Mouse (Mus musculus): Measurements from ENCODE around the gene Tshz2. TPM values are rescaled to one million over a fixed set of nuclear protein-coding genes. Genes with fewer than 3 reads are reported as not detected.

Gene Tshz2
- polyA plus RNA-seq, 1 experiment from 2014 or later, result 5.9 TPM

DNA sequence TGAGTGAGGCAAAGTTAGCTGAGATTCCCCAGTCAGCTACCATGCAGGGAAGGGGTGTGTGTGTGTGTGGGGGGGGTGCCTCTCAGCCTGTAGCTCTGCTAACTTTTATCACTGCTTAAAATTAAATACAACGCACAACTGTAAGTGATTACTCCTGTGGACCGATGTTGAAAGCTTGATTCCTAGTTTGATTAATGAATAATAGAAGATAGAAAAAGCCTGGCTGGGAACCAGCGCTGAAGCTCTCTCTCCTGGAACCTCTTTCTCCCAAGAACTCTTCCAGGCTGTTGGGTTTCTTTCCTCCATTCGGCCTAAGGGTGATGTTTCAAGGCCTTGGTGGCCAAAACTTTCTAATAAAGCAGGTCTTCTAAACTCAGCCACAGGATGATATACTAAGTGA is 3.6 kb downstream of the Tshz2 start:
- Histone ChIP-seq H3K36me3 (ENCODE audit: control insufficient read depth, insufficient read depth, low read length) (no peaks in the 10 kb centered on the region), H3K4me1 (ENCODE audit: control insufficient read depth, insufficient read depth, low read length) (peaks cover 24% of the 10 kb centered on the region), H3K27me3 (ENCODE audit: control insufficient read depth, insufficient read depth, low read length) (no peaks in the 10 kb centered on the region), H3K9ac (ENCODE audit: low read length) (no peak overlapping the region), H3K9me3 (ENCODE audit: control insufficient read depth, low read length) (no peaks in the 10 kb centered on the region), H3K4me3 (ENCODE audit: low read depth, low read length) (no peak overlapping the region), H3K4me2 (ENCODE audit: low read depth, severe bottlenecking) (peak overlapping the region; percentile 94), H3K27ac (replicated peaks; ENCODE audit: low read depth, low read length) (no peak overlapping the region)
- WGBS, result 49% methylated on average over 4 of the region's 4 CpGs
- DNase-seq (ENCODE audit: low spot score) (no peak), ATAC-seq (ENCODE audit: insufficient number of reproducible peaks, low FRiP score, low TSS enrichment, low read depth) (no peak)

DNA sequence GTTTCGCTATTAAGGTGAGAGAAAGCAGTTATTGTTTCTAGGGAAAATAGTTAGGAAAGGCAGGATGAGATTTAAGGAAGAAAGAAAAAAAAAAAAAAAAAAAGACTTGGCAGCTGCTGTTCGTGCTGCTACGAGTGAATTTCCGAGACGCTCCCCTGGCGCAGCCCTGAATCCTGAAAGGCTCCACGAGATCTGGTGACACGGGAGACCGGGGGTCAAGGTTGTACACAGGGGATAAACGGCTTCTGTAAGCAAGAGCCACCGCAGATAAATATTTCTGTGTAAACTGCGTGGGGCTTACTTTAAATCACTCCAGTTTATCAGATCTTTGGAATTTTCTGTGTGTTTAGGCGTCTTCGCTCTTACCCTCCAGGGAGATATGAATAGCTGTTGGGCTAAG is 8.7 kb downstream of the Tshz2 start:
- Histone ChIP-seq H3K9ac (ENCODE audit: low read length) (no peak overlapping the region), H3K27me3 (ENCODE audit: control insufficient read depth, insufficient read depth, low read length) (no peaks in the 10 kb centered on the region), H3K27ac (replicated peaks; ENCODE audit: low read depth, low read length) (no peak overlapping the region), H3K36me3 (ENCODE audit: control insufficient read depth, insufficient read depth, low read length) (no peaks in the 10 kb centered on the region), H3K4me1 (ENCODE audit: control insufficient read depth, insufficient read depth, low read length) (peaks cover 12% of the 10 kb centered on the region), H3K9me3 (ENCODE audit: control insufficient read depth, low read length) (no peaks in the 10 kb centered on the region), H3K4me3 (ENCODE audit: low read depth, low read length) (no peak overlapping the region), H3K4me2 (ENCODE audit: low read depth, severe bottlenecking) (no peak overlapping the region)
- ATAC-seq (ENCODE audit: insufficient number of reproducible peaks, low FRiP score, low TSS enrichment, low read depth) (no peak), DNase-seq (ENCODE audit: low spot score) (no peak)
- 75% methylated on average over 14 of the region's 14 CpGs for WGBS

DNA sequence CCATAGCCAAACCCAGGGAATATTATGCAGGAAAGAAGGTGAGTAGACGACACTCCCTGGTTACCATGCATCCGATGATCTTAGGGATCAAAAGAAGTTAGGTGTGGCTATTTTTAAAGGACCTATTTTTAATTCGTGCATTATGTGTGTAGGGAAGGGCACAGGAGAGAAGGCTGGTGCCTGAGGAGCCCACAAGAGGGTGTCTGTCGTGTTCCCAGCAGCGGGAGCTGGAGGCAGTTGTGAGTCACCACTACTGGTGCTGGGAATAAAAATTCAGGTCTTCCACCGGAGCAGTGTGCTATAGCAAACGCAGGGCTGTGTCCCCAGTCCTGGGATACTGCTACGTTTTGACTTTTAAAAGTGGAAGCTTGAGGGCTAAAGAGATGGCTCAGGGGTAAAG is 9.6 kb downstream of the Tshz2 start:
- 89% methylated on average over 8 of the region's 8 CpGs for WGBS
- H3K4me3 ChIP-seq (ENCODE audit: low read depth, low read length), result no peak overlapping the region
- peaks cover 6% of the 10 kb centered on the region; the same call in 1 of the 2 replicates for H3K4me1 ChIP-seq (ENCODE audit: control insufficient read depth, insufficient read depth, low read length)
- no peak overlapping the region for H3K4me2 ChIP-seq (ENCODE audit: low read depth, severe bottlenecking)
- no peaks in the 10 kb centered on the region for H3K27me3 ChIP-seq (ENCODE audit: control insufficient read depth, insufficient read depth, low read length)
- H3K36me3 ChIP-seq (ENCODE audit: control insufficient read depth, insufficient read depth, low read length), result no peaks in the 10 kb centered on the region
- no peak overlapping the region for H3K9ac ChIP-seq (ENCODE audit: low read length)
- DNase-seq (ENCODE audit: low spot score), result no peak
- no peak overlapping the region for H3K27ac ChIP-seq (replicated peaks; ENCODE audit: low read depth, low read length)
- ATAC-seq (ENCODE audit: insufficient number of reproducible peaks, low FRiP score, low TSS enrichment, low read depth), result no peak
- no peaks in the 10 kb centered on the region for H3K9me3 ChIP-seq (ENCODE audit: control insufficient read depth, low read length)

DNA sequence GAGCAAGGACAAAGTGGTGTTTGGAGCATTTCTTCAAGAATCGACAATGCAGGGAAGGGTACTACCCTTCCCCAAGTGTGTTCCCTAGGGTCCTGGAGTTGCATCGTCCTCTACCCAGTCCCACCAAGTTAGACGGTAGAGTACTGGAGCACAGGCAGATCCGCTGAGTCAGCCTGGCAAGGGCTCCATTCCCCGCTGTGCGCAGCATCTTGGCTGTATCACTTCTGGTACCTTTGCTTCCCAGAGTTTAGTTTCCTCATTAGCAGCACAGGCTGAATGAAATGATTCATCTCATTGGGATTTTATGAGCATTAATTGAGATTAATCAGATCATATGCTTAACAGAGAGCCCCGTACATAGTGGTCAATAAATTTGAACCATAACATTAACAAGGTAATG is 14.3 kb downstream of the Tshz2 start:
- no peak overlapping the region for H3K9ac ChIP-seq (ENCODE audit: low read length)
- no peaks in the 10 kb centered on the region for H3K9me3 ChIP-seq (ENCODE audit: control insufficient read depth, low read length)
- no peaks in the 10 kb centered on the region for H3K27me3 ChIP-seq (ENCODE audit: control insufficient read depth, insufficient read depth, low read length)
- ATAC-seq (ENCODE audit: insufficient number of reproducible peaks, low FRiP score, low TSS enrichment, low read depth) (no peak), DNase-seq (ENCODE audit: low spot score) (no peak)
- peaks cover 4% of the 10 kb centered on the region; the same call in 1 of the 2 replicates for H3K4me1 ChIP-seq (ENCODE audit: control insufficient read depth, insufficient read depth, low read length)
- WGBS, result 86% methylated on average over 7 of the region's 7 CpGs
- H3K27ac ChIP-seq (replicated peaks; ENCODE audit: low read depth, low read length), result no peak overlapping the region
- no peak overlapping the region for H3K4me2 ChIP-seq (ENCODE audit: low read depth, severe bottlenecking)
- no peaks in the 10 kb centered on the region for H3K36me3 ChIP-seq (ENCODE audit: control insufficient read depth, insufficient read depth, low read length)
- H3K4me3 ChIP-seq (ENCODE audit: low read depth, low read length), result no peak overlapping the region

DNA sequence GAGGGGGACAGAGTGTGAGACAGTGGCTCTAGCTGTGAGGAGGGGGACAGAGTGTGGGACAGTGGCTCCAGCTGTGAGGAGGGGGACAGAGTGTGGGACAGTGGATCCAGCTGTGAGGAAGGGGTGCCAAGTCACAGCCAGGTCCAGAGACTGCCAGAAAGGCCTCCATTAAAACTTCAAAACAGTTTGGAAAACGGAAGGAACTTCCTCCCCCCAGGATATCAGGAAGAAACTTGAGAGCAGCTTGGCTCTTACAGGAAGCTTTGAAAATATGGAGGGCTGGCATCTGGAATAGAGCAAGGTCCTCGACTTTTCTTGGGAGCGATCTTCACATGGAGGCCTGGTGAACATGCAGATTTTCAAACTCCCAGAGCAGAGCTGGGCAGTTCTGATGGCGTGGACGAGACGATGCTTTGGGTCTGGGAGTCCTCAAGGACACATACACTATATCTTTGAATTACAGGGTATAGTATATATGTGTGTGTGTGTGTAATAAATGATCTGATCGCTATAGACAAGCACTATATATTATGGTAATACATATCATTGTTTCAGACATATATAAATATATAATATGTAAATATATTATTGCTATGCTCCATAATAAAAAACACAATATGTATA is 16.6 kb downstream of the Tshz2 start:
- Histone ChIP-seq H3K4me3 (ENCODE audit: low read depth, low read length) (no peak overlapping the region), H3K36me3 (ENCODE audit: control insufficient read depth, insufficient read depth, low read length) (no peaks in the 10 kb centered on the region), H3K4me1 (ENCODE audit: control insufficient read depth, insufficient read depth, low read length) (0 out of 2 replicates have a peak, but pooled peaks cover 4% of the 10 kb centered on the region), H3K4me2 (ENCODE audit: low read depth, severe bottlenecking) (no peak overlapping the region), H3K9ac (ENCODE audit: low read length) (no peak overlapping the region), H3K9me3 (ENCODE audit: control insufficient read depth, low read length) (no peaks in the 10 kb centered on the region), H3K27ac (replicated peaks; ENCODE audit: low read depth, low read length) (no peak overlapping the region), H3K27me3 (ENCODE audit: control insufficient read depth, insufficient read depth, low read length) (no peaks in the 10 kb centered on the region)
- DNase-seq (ENCODE audit: low spot score) (no peak), ATAC-seq (ENCODE audit: insufficient number of reproducible peaks, low FRiP score, low TSS enrichment, low read depth) (no peak)
- 54% methylated on average over 7 of the region's 7 CpGs for WGBS

DNA sequence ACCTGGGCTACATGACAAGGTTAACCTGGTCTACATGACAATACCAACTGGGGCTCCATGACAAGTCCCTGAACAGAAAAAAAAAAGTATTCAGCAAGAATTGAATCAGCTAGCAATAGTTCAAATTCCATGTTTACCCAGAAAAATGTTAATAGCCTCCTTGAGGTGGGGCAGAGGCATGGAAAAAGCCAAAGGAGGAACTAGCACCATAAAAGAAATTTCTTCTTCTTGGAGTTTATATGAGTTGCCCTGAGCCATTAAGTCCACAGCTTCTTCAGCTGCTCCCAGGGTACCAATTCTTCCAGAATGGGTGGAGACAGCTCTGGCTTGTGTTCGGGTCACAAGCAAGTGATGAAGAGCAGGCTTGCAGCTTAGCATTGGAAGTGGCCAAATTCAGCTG is 20.5 kb downstream of the Tshz2 start:
- Histone ChIP-seq H3K9me3 (ENCODE audit: control insufficient read depth, low read length) (no peaks in the 10 kb centered on the region), H3K9ac (ENCODE audit: low read length) (no peak overlapping the region), H3K36me3 (ENCODE audit: control insufficient read depth, insufficient read depth, low read length) (no peaks in the 10 kb centered on the region), H3K27ac (replicated peaks; ENCODE audit: low read depth, low read length) (no peak overlapping the region), H3K4me2 (ENCODE audit: low read depth, severe bottlenecking) (no peak overlapping the region), H3K4me3 (ENCODE audit: low read depth, low read length) (no peak overlapping the region), H3K27me3 (ENCODE audit: control insufficient read depth, insufficient read depth, low read length) (no peaks in the 10 kb centered on the region), H3K4me1 (ENCODE audit: control insufficient read depth, insufficient read depth, low read length) (peaks cover 14% of the 10 kb centered on the region; the same call in 1 of the 2 replicates)
- 80% methylated on average over 1 of the region's 1 CpGs for WGBS
- DNase-seq (ENCODE audit: low spot score) (no peak), ATAC-seq (ENCODE audit: insufficient number of reproducible peaks, low FRiP score, low TSS enrichment, low read depth) (no peak)

DNA sequence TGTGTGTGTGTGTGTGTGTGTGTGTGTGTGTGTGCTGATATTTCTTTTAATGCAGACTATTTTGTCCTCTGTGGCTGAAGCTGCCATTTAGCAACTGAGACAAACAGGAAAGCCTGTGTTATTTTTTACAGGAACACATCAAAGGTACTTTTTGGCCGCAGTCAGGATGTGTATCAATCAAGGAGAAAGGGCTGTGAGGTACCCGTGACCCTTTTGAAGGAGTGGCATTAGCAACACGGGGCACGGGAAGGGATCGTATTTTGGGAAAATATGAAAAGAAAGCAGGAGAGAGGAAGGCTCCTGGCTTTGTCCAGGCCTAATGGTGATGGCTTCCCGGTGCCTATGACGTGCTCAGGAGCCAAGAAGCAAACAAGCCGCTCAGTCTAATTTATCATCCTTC is 31.0 kb downstream of the Tshz2 start:
- no peaks in the 10 kb centered on the region for H3K36me3 ChIP-seq (ENCODE audit: control insufficient read depth, insufficient read depth, low read length)
- no peak for ATAC-seq (ENCODE audit: insufficient number of reproducible peaks, low FRiP score, low TSS enrichment, low read depth)
- H3K4me3 ChIP-seq (ENCODE audit: low read depth, low read length), result no peak overlapping the region
- peak; percentile 31 for DNase-seq (ENCODE audit: low spot score)
- H3K4me1 ChIP-seq (ENCODE audit: control insufficient read depth, insufficient read depth, low read length), result peaks cover 19% of the 10 kb centered on the region
- H3K4me2 ChIP-seq (ENCODE audit: low read depth, severe bottlenecking), result no peak overlapping the region
- no peaks in the 10 kb centered on the region for H3K9me3 ChIP-seq (ENCODE audit: control insufficient read depth, low read length)
- no peak overlapping the region for H3K9ac ChIP-seq (ENCODE audit: low read length)
- H3K27me3 ChIP-seq (ENCODE audit: control insufficient read depth, insufficient read depth, low read length), result no peaks in the 10 kb centered on the region
- H3K27ac ChIP-seq (replicated peaks; ENCODE audit: low read depth, low read length), result no peak overlapping the region
- WGBS, result 20% methylated on average over 8 of the region's 8 CpGs

DNA sequence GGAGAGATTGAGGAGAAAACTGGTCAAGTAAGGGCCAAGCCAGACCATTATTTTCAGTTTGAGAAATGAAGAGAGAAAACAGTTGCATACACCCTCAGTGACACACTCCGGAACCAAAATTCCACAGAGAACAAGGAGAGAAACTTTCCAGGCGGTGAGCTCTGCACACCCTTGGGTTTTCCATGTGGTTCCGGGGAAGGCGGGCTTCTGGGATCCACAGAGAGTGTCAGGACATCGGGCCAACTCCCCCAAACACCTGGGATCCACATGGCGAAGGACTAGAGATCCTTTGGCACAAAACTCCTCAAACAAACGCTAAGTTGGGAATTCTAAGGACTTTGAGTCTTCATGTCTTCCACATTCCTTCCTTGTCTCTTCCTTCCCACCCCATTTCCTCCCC is 38.5 kb downstream of the Tshz2 start:
- no peak overlapping the region for H3K27ac ChIP-seq (replicated peaks; ENCODE audit: low read depth, low read length)

DNA sequence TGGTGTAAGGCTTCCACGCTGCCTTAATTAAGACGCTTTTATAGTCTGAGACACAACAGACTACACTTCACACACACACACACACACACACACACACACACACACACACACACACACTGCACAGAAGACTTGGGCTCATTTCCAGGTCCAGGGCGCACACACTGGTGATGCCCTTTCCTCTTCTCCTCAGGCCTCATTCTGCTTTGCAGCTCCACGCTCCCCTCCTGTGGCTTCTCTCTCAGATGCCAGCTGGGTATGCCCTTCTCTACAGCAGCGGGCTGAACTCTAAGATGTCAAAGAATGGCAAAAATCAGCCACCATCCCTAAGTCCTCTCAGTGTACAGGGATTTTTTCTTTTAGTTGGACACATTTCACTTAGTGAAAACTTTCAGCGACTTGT is 41.0 kb downstream of the Tshz2 start:
- H3K4me3 ChIP-seq (ENCODE audit: low read depth, low read length), result no peak overlapping the region
- H3K9ac ChIP-seq (ENCODE audit: low read length), result no peak overlapping the region
- H3K27me3 ChIP-seq (ENCODE audit: control insufficient read depth, insufficient read depth, low read length), result no peaks in the 10 kb centered on the region
- no peak for ATAC-seq (ENCODE audit: insufficient number of reproducible peaks, low FRiP score, low TSS enrichment, low read depth)
- no peaks in the 10 kb centered on the region for H3K4me1 ChIP-seq (ENCODE audit: control insufficient read depth, insufficient read depth, low read length)
- no peaks in the 10 kb centered on the region for H3K36me3 ChIP-seq (ENCODE audit: control insufficient read depth, insufficient read depth, low read length)
- no peak overlapping the region for H3K27ac ChIP-seq (replicated peaks; ENCODE audit: low read depth, low read length)
- DNase-seq (ENCODE audit: low spot score), result no peak
- H3K9me3 ChIP-seq (ENCODE audit: control insufficient read depth, low read length), result no peaks in the 10 kb centered on the region
- H3K4me2 ChIP-seq (ENCODE audit: low read depth, severe bottlenecking), result no peak overlapping the region
- WGBS, result 85% methylated on average over 6 of the region's 6 CpGs

More for the DNA sequence above, 38.5 kb downstream of the Tshz2 start:
- Histone ChIP-seq H3K4me1 (ENCODE audit: control insufficient read depth, insufficient read depth, low read length) (no peaks in the 10 kb centered on the region), H3K27me3 (ENCODE audit: control insufficient read depth, insufficient read depth, low read length) (no peaks in the 10 kb centered on the region), H3K9ac (ENCODE audit: low read length) (no peak overlapping the region), H3K9me3 (ENCODE audit: control insufficient read depth, low read length) (no peaks in the 10 kb centered on the region), H3K4me3 (ENCODE audit: low read depth, low read length) (no peak overlapping the region), H3K36me3 (ENCODE audit: control insufficient read depth, insufficient read depth, low read length) (no peaks in the 10 kb centered on the region), H3K4me2 (ENCODE audit: low read depth, severe bottlenecking) (no peak overlapping the region)
- DNase-seq (ENCODE audit: low spot score) (no peak), ATAC-seq (ENCODE audit: insufficient number of reproducible peaks, low FRiP score, low TSS enrichment, low read depth) (no peak)
- 88% methylated on average over 7 of the region's 7 CpGs for WGBS
